Mouse (Mus musculus) forebrain, embryonic 13.5 days (tissue): ENCODE measurements at regions not wholly inside any gene's neighbourhood (a gene's known extent, or its start where the extent isn't known, plus 50 kb on each side); places are given as distances from the start of the nearest gene placed in this dataset.

Experiments used
- ATAC-seq: fragments of 200-750 bp; cut with Nextera tagmentation; 2 replicates; pipeline ENCODE4 v1.8.0; 2017
- H3K27ac ChIP-seq: fragments of 300-500 bp; sonication (generic); 2 replicates; pipeline ENCODE4 v1.5.1; 2015; ENCODE audit warnings: inconsistent platforms, mild to moderate bottlenecking, moderate library complexity
- H3K27me3 ChIP-seq: fragments of 300-500 bp; sonication (generic); 2 replicates; pipeline ENCODE4 v1.6.1; 2015; ENCODE audit warnings: mild to moderate bottlenecking, inconsistent platforms
- H3K36me3 ChIP-seq: fragments of 300-500 bp; sonication (generic); 2 replicates; pipeline ENCODE4 v1.6.1; 2015; ENCODE audit warnings: mild to moderate bottlenecking, inconsistent platforms; ENCODE audit not compliant: poor library complexity, severe bottlenecking
- H3K4me1 ChIP-seq: fragments of 300-500 bp; sonication (generic); 2 replicates; pipeline ENCODE4 v1.6.1; 2015; ENCODE audit warnings: inconsistent platforms
- H3K4me2 ChIP-seq: fragments of 300-500 bp; sonication (generic); 2 replicates; pipeline ENCODE4 v1.6.1; 2015; ENCODE audit warnings: inconsistent platforms, mild to moderate bottlenecking, moderate library complexity
- H3K4me3 ChIP-seq: fragments of 300-500 bp; sonication (generic); 2 replicates; pipeline ENCODE4 v1.5.1; 2015; ENCODE audit warnings: mild to moderate bottlenecking, inconsistent platforms
- H3K9ac ChIP-seq: fragments of 300-500 bp; sonication (generic); 2 replicates; pipeline ENCODE4 v1.6.1; 2015; ENCODE audit warnings: mild to moderate bottlenecking, inconsistent platforms
- H3K9me3 ChIP-seq: fragments of 300-500 bp; sonication (generic); replicated peaks from 2 replicates; pipeline ENCODE4 v1.6.1; 2016; ENCODE audit warnings: inconsistent platforms
- WGBS: fragments of 180-500 bp; shearing (Covaris S2); methylation state at CpG from one replicate; pipeline ENCODE4 v1.1.7; 2015; 5-methylcytosine and 5-hydroxymethylcytosine counted together

- Histone ChIP-seq H3K4me1 (no peaks in the 10 kb centered on the region), H3K36me3 (no peaks in the 10 kb centered on the region), H3K27ac (no peak overlapping the region), H3K4me2 (no peak overlapping the region), H3K9me3 (no peaks in the 10 kb centered on the region), H3K4me3 (no peak overlapping the region), H3K27me3 (no peaks in the 10 kb centered on the region), H3K9ac (no peak overlapping the region)
- 70% methylated on average over 4 of the region's 4 CpGs for WGBS
- no peak for ATAC-seq
These were observed 153.5 kb downstream of the Spata18 start for GRCm38 (mm10) chr5:73804556-73805230.

- Histone ChIP-seq H3K4me1 (no peaks in the 10 kb centered on the region), H3K4me2 (no peak overlapping the region), H3K36me3 (no peaks in the 10 kb centered on the region), H3K9ac (no peak overlapping the region), H3K9me3 (no peaks in the 10 kb centered on the region; the same call in 1 of the 2 replicates), H3K4me3 (no peak overlapping the region), H3K27ac (no peak overlapping the region), H3K27me3 (no peaks in the 10 kb centered on the region)
- 90% methylated on average over 3 of the region's 3 CpGs for WGBS
- no peak for ATAC-seq
These were observed 159.5 kb downstream of the Spata18 start for GRCm38 (mm10) chr5:73810660-73811059.

- H3K27me3 ChIP-seq = no peaks in the 10 kb centered on the region
- no peaks in the 10 kb centered on the region; the same call in 1 of the 2 replicates for H3K9me3 ChIP-seq
- no peak overlapping the region for H3K9ac ChIP-seq
- H3K4me3 ChIP-seq = no peak overlapping the region
- H3K27ac ChIP-seq = no peak overlapping the region
- H3K36me3 ChIP-seq = no peaks in the 10 kb centered on the region
- 87% methylated on average over 3 of the region's 3 CpGs for WGBS
- no peak for ATAC-seq
- H3K4me1 ChIP-seq = no peaks in the 10 kb centered on the region
- no peak overlapping the region for H3K4me2 ChIP-seq
These were observed 159.9 kb downstream of the Spata18 start for GRCm38 (mm10) chr5:73811094-73811521.

- WGBS = 90% methylated on average over 5 of the region's 5 CpGs
- no peak for ATAC-seq
These were observed 164.6 kb downstream of the Spata18 start for GRCm38 (mm10) chr5:73815752-73816151.

GRCm38 (mm10) chr5:73817180-73817579 lies 166.0 kb downstream of the Spata18 start:
- Histone ChIP-seq H3K9ac (no peak overlapping the region), H3K4me2 (no peak overlapping the region), H3K27me3 (no peaks in the 10 kb centered on the region), H3K36me3 (no peaks in the 10 kb centered on the region), H3K27ac (no peak overlapping the region), H3K4me1 (no peaks in the 10 kb centered on the region), H3K9me3 (no peaks in the 10 kb centered on the region; the same call in 1 of the 2 replicates), H3K4me3 (no peak overlapping the region)
- no peak for ATAC-seq
- 85% methylated on average over 1 of the region's 1 CpGs for WGBS

More at GRCm38 (mm10) chr5:73815752-73816151, 164.6 kb downstream of the Spata18 start:
- Histone ChIP-seq H3K27ac (no peak overlapping the region), H3K9me3 (no peaks in the 10 kb centered on the region; the same call in 1 of the 2 replicates), H3K36me3 (no peaks in the 10 kb centered on the region), H3K4me3 (no peak overlapping the region), H3K4me1 (no peaks in the 10 kb centered on the region), H3K4me2 (no peak overlapping the region), H3K27me3 (no peaks in the 10 kb centered on the region), H3K9ac (no peak overlapping the region)

- H3K4me2 ChIP-seq = no peak overlapping the region
- no peaks in the 10 kb centered on the region for H3K4me1 ChIP-seq
- WGBS = 86% methylated on average over 19 of the region's 19 CpGs
- no peak for ATAC-seq
- H3K27me3 ChIP-seq = no peaks in the 10 kb centered on the region
- H3K36me3 ChIP-seq = no peaks in the 10 kb centered on the region
- no peak overlapping the region for H3K27ac ChIP-seq
- H3K9me3 ChIP-seq = no peaks in the 10 kb centered on the region
- H3K4me3 ChIP-seq = no peak overlapping the region
- H3K9ac ChIP-seq = no peak overlapping the region
These were observed 170.9 kb downstream of the Spata18 start for GRCm38 (mm10) chr5:73821956-73822545.

- ATAC-seq = no peak
- WGBS = 83% methylated on average over 5 of the region's 5 CpGs
- Histone ChIP-seq H3K4me1 (no peaks in the 10 kb centered on the region), H3K4me3 (no peak overlapping the region), H3K27me3 (no peaks in the 10 kb centered on the region), H3K27ac (no peak overlapping the region), H3K9me3 (no peaks in the 10 kb centered on the region), H3K4me2 (no peak overlapping the region), H3K36me3 (no peaks in the 10 kb centered on the region), H3K9ac (no peak overlapping the region)
These were observed 172.2 kb downstream of the Spata18 start for GRCm38 (mm10) chr5:73823421-73823820.

GRCm38 (mm10) chr5:73826941-73827340 lies 175.8 kb downstream of the Spata18 start:
- Histone ChIP-seq H3K27me3 (no peaks in the 10 kb centered on the region), H3K4me2 (no peak overlapping the region), H3K4me1 (no peaks in the 10 kb centered on the region), H3K36me3 (no peaks in the 10 kb centered on the region), H3K9me3 (no peaks in the 10 kb centered on the region), H3K4me3 (no peak overlapping the region), H3K27ac (no peak overlapping the region), H3K9ac (no peak overlapping the region)
- no peak for ATAC-seq
- WGBS = 89% methylated on average over 4 of the region's 4 CpGs

- H3K4me1 ChIP-seq = no peaks in the 10 kb centered on the region
- H3K27ac ChIP-seq = no peak overlapping the region
- no peak for ATAC-seq
- no peak overlapping the region for H3K4me3 ChIP-seq
- H3K36me3 ChIP-seq = no peaks in the 10 kb centered on the region
- WGBS = 92% methylated on average over 1 of the region's 1 CpGs
- no peaks in the 10 kb centered on the region for H3K27me3 ChIP-seq
- no peak overlapping the region for H3K4me2 ChIP-seq
- no peaks in the 10 kb centered on the region for H3K9me3 ChIP-seq
- no peak overlapping the region for H3K9ac ChIP-seq
These were observed 182.5 kb downstream of the Spata18 start for GRCm38 (mm10) chr5:73833721-73834120.

- 81% methylated on average over 3 of the region's 3 CpGs for WGBS
- Histone ChIP-seq H3K9me3 (no peaks in the 10 kb centered on the region), H3K4me2 (no peak overlapping the region), H3K4me3 (no peak overlapping the region), H3K27me3 (no peaks in the 10 kb centered on the region), H3K9ac (no peak overlapping the region), H3K27ac (no peak overlapping the region), H3K4me1 (no peaks in the 10 kb centered on the region), H3K36me3 (no peaks in the 10 kb centered on the region)
- no peak for ATAC-seq
These were observed 192.6 kb downstream of the Spata18 start for GRCm38 (mm10) chr5:73843776-73844175.

GRCm38 (mm10) chr5:73846096-73846782 lies 195.1 kb downstream of the Spata18 start:
- Histone ChIP-seq H3K9me3 (no peaks in the 10 kb centered on the region), H3K27ac (no peak overlapping the region), H3K27me3 (no peaks in the 10 kb centered on the region), H3K36me3 (no peaks in the 10 kb centered on the region), H3K9ac (no peak overlapping the region), H3K4me3 (no peak overlapping the region), H3K4me1 (no peaks in the 10 kb centered on the region), H3K4me2 (no peak overlapping the region)
- WGBS = 77% methylated on average over 12 of the region's 12 CpGs
- no peak for ATAC-seq

GRCm38 (mm10) chr5:73846783-73847151 lies 195.6 kb downstream of the Spata18 start:
- H3K9me3 ChIP-seq = no peaks in the 10 kb centered on the region
- no peaks in the 10 kb centered on the region for H3K27me3 ChIP-seq
- no peak for ATAC-seq
- H3K4me1 ChIP-seq = no peaks in the 10 kb centered on the region
- H3K36me3 ChIP-seq = no peaks in the 10 kb centered on the region
- no peak overlapping the region for H3K4me2 ChIP-seq
- no peak overlapping the region for H3K9ac ChIP-seq
- no peak overlapping the region for H3K4me3 ChIP-seq
- WGBS = 57% methylated on average over 6 of the region's 6 CpGs
- H3K27ac ChIP-seq = no peak overlapping the region
